Mouse (Mus musculus) liver, embryonic 13.5 days (tissue): Measurements from ENCODE around the gene Rcan1. TPM values are rescaled to one million over a fixed set of nuclear protein-coding genes. Genes with fewer than 3 reads are reported as not detected.
A peak's percentile ranks its signal among the peaks of the same experiment; 100 is the strongest.

Source experiments
- ATAC-seq: fragments of 200-750 bp; cut with Nextera tagmentation; 2 replicates; pipeline ENCODE4 v1.8.0; 2017; ENCODE audit warnings: low read depth, mild to moderate bottlenecking, moderate number of reproducible peaks, moderate library complexity
- DNase-seq: peaks from one replicate; pipeline ENCODE4 v3.0.0; 2022
- H3K27ac ChIP-seq: fragments of 300-500 bp; sonication (generic); 2 replicates; pipeline ENCODE4 v1.5.1; 2015; ENCODE audit warnings: moderate library complexity, mild to moderate bottlenecking, inconsistent platforms
- H3K27me3 ChIP-seq: fragments of 300-500 bp; sonication (generic); 2 replicates; pipeline ENCODE4 v1.6.1; 2015; ENCODE audit warnings: mild to moderate bottlenecking, inconsistent platforms
- H3K36me3 ChIP-seq: fragments of 300-500 bp; sonication (generic); 2 replicates; pipeline ENCODE4 v1.6.1; 2015; ENCODE audit warnings: mild to moderate bottlenecking, inconsistent platforms
- H3K4me1 ChIP-seq: fragments of 300-500 bp; sonication (generic); replicated peaks from 2 replicates; pipeline ENCODE4 v1.6.1; 2015; ENCODE audit warnings: inconsistent platforms
- H3K4me2 ChIP-seq: fragments of 300-500 bp; sonication (generic); 2 replicates; pipeline ENCODE4 v1.6.1; 2015; ENCODE audit warnings: inconsistent platforms, mild to moderate bottlenecking, moderate library complexity
- H3K4me3 ChIP-seq: fragments of 300-500 bp; sonication (generic); replicated peaks from 2 replicates; pipeline ENCODE4 v1.5.1; 2015; ENCODE audit warnings: mild to moderate bottlenecking, inconsistent platforms
- H3K9ac ChIP-seq: fragments of 300-500 bp; sonication (generic); 2 replicates; pipeline ENCODE4 v1.6.1; 2015; ENCODE audit warnings: mild to moderate bottlenecking, inconsistent platforms
- H3K9me3 ChIP-seq: fragments of 300-500 bp; sonication (generic); replicated peaks from 2 replicates; pipeline ENCODE4 v1.6.1; 2016; ENCODE audit warnings: inconsistent platforms
- WGBS: fragments of 180-500 bp; shearing (Covaris S2); methylation state at CpG from one replicate; pipeline ENCODE4 v1.1.7; 2015; ENCODE audit not compliant: insufficient replicate concordance; 5-methylcytosine and 5-hydroxymethylcytosine counted together
- polyA plus RNA-seq: library from polyadenylated mRNA; unstranded; fragments of >200 nt; fragmentation: Nextera tagmentation; extraction: Ambion mirVana; gene quantifications from 2 replicates; pipeline ENCODE4 v1.2.1, GENCODE M21; 2015

The Rcan1 gene
- polyA plus RNA-seq, 1 experiment from 2014 or later, result 9.4 TPM

- ATAC-seq (no peak), DNase-seq (no peak)
- Histone ChIP-seq H3K9me3 (no peaks in the 10 kb centered on the region), H3K4me2 (no peak overlapping the region), H3K4me1 (peaks cover 3% of the 10 kb centered on the region), H3K27ac (no peak overlapping the region), H3K36me3 (peaks cover 5% of the 10 kb centered on the region; the same call in 1 of the 2 replicates), H3K4me3 (no peak overlapping the region), H3K27me3 (no peaks in the 10 kb centered on the region), H3K9ac (no peak overlapping the region)
- 78% methylated on average over 17 of the region's 17 CpGs for WGBS
Observed at GRCm38 (mm10) chr16:92451516-92452072, 19.1 kb downstream of the Rcan1 start.

DNA sequence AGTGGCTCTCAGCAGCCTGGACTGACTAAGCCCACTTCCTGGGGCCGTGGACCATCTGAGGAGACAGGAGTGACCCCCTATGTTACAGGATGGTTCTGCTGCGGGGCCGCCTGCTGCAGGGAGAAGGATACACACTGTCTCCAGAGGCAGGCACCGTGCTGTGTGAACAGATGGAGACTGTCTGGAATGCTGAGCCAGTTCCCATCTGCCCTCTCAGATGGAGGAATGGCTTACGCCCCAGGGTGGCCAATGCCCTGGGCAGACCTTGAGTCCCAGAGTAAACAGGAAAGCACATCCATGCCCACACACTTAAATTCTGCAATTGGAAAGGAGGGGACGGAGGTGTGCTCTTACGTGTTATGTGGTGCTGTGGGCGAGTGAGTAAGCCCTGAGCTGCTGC, 20.3 kb downstream of the Rcan1 start:
- DNase-seq (no peak), ATAC-seq (no peak)
- Histone ChIP-seq H3K4me2 (no peak overlapping the region), H3K9ac (no peak overlapping the region), H3K4me1 (peaks cover 7% of the 10 kb centered on the region), H3K4me3 (no peak overlapping the region), H3K27ac (no peak overlapping the region), H3K27me3 (no peaks in the 10 kb centered on the region), H3K9me3 (no peaks in the 10 kb centered on the region), H3K36me3 (peaks cover 5% of the 10 kb centered on the region; the same call in 1 of the 2 replicates)
- WGBS, result 84% methylated on average over 8 of the region's 8 CpGs

DNA sequence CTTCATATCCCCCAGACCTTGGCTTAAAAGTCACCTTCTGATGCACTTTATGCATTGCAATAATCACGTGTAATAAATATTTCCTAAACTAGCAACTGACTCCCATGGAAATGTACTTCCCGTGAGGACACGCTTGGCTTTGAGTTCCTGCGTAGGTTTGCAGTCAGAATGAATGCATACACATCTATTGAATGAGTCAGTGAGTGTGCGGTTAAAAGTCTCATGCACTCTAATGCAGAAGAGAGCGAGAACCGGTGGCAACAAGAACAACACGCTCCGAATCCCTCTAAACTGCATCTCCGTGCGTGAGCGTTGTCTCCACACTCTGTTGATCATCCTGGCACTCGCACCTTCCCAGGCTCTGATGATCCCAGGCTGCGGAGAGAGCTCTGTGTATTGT, 21.6 kb downstream of the Rcan1 start:
- ATAC-seq (no peak), DNase-seq (no peak)
- H3K27me3 ChIP-seq, result no peaks in the 10 kb centered on the region
- 87% methylated on average over 14 of the region's 14 CpGs for WGBS
- no peaks in the 10 kb centered on the region for H3K9me3 ChIP-seq
- no peak overlapping the region for H3K4me3 ChIP-seq
- peaks cover 8% of the 10 kb centered on the region for H3K4me1 ChIP-seq
- no peak overlapping the region for H3K27ac ChIP-seq
- H3K4me2 ChIP-seq, result no peak overlapping the region
- H3K9ac ChIP-seq, result no peak overlapping the region
- H3K36me3 ChIP-seq, result no peaks in the 10 kb centered on the region; the same call in 1 of the 2 replicates

DNA sequence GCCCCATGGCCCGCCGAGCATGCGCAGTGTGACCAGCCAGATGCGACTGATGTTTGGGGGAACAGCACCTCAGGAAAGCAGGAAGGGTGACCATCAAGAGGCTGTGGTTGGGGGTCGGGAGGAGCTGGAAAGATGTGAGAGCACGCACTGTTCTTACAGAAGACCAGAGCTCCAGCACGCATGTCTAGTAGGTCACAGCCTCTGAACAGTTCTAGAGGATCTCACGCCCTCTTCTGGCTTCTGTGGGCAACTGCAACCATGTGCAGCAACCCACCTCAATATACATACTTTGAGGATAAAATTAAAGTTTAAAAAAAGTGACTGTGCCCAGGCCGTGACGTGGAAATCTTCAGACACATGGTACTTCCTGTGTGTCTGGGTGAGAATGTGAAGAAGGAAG, 25.3 kb downstream of the Rcan1 start:
- no peak overlapping the region for H3K27ac ChIP-seq
- 58% methylated on average over 10 of the region's 10 CpGs for WGBS
- DNase-seq, result no peak

DNA sequence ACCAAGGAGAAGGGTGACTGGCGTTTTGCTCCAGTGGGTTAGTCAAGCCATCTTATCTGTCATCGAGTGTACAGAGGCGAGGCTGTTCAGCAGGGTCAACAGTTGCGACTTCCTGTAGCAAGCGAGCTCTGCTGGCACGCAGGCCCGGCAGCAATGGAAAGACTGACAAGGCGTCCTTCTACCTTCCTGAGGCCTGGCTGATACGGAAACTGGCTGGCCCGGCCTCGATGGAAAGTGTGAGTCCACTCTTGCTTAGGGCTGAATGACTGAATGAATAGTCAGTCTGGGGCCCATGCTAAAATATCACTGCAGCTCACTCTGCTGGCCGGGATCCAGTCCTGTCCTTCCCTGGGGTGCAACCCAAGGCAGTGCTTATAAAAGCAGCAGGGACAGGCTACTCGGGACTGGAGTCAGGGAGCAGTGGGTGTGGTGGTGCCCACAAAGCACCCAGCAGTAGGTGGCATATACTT, 27.0 kb downstream of the Rcan1 start:
- no peaks in the 10 kb centered on the region for H3K36me3 ChIP-seq
- no peak overlapping the region for H3K4me2 ChIP-seq
- H3K27ac ChIP-seq, result no peak overlapping the region
- H3K27me3 ChIP-seq, result no peaks in the 10 kb centered on the region
- H3K9ac ChIP-seq, result no peak overlapping the region
- H3K9me3 ChIP-seq, result no peaks in the 10 kb centered on the region
- H3K4me3 ChIP-seq, result no peak overlapping the region
- ATAC-seq, result peak; percentile 25; the same call in 1 of the 2 replicates
- no peak for DNase-seq
- WGBS, result 15% methylated on average over 13 of the region's 13 CpGs
- H3K4me1 ChIP-seq, result peaks cover 20% of the 10 kb centered on the region

More for the DNA sequence above, 25.3 kb downstream of the Rcan1 start:
- no peaks in the 10 kb centered on the region for H3K27me3 ChIP-seq
- H3K4me1 ChIP-seq, result peaks cover 20% of the 10 kb centered on the region
- H3K4me3 ChIP-seq, result no peak overlapping the region
- no peaks in the 10 kb centered on the region for H3K9me3 ChIP-seq
- no peak overlapping the region for H3K4me2 ChIP-seq
- no peaks in the 10 kb centered on the region for H3K36me3 ChIP-seq
- no peak for ATAC-seq
- H3K9ac ChIP-seq, result no peak overlapping the region

DNA sequence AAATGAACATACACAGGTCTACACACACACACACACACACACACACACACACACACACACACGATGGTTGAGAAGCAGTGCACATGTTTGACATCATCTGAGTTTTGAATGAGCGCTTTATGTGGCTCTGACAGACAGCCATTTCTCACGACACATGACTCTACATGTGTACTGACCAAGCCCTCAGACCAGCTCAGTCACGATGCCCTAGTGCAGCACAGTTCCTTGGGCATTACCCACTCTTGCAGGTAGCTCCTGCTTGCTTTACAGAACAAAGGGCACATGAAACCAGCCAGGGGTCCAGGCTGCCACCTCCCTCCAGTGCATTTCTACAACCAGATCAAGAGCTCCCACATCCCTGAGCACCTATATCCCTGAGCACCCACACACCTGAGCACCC, 27.7 kb downstream of the Rcan1 start:
- Histone ChIP-seq H3K27ac (no peak overlapping the region), H3K9me3 (no peaks in the 10 kb centered on the region), H3K27me3 (no peaks in the 10 kb centered on the region), H3K4me3 (no peak overlapping the region), H3K9ac (no peak overlapping the region), H3K4me2 (no peak overlapping the region), H3K36me3 (no peaks in the 10 kb centered on the region), H3K4me1 (peaks cover 20% of the 10 kb centered on the region)
- WGBS, result 69% methylated on average over 4 of the region's 4 CpGs
- ATAC-seq, result no peak
- DNase-seq, result no peak

DNA sequence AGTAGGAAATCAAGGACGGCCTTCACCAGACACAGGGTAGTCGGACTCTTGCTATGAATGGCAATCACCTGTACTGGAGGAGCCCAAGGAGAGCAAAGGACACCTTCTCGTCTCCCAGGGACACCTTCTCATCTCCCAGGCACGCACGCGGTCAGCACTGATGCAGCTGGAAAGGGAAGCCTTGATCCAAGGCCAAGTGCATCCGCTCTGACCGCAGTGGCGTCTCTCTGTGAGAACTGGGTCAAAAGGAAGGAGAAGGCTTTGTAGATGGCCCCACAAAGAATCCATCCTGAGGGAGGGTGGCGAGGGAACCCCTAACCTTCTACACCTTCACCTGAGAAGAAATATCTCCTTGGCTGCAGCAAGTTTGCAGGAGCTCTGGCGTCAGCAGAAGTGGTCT, 28.5 kb downstream of the Rcan1 start:
- H3K9ac ChIP-seq, result no peak overlapping the region
- no peak overlapping the region for H3K27ac ChIP-seq
- WGBS, result 85% methylated on average over 11 of the region's 11 CpGs
- DNase-seq, result no peak
- H3K4me3 ChIP-seq, result no peak overlapping the region
- H3K4me2 ChIP-seq, result no peak overlapping the region
- no peaks in the 10 kb centered on the region for H3K27me3 ChIP-seq
- ATAC-seq, result no peak
- no peaks in the 10 kb centered on the region for H3K36me3 ChIP-seq
- H3K9me3 ChIP-seq, result no peaks in the 10 kb centered on the region
- H3K4me1 ChIP-seq, result peaks cover 20% of the 10 kb centered on the region

DNA sequence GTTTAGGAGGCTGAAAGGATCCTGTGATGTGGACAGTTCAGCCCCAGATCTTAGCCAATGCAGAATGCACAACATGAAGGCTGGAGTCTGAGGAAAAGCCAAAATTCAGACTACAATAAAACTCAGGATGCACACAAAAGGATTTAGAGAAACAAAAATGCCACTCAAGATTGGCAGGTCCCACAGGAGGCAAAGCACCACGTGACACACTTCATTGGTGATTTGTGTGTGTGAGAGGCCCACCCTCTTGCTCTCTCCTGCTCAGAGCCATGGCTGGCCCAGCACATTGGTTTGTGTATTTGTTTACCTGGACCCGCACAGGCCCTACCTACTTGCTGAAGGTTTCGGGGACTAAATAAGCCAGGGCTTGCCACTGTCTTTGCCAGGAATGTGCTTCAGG, 29.5 kb downstream of the Rcan1 start:
- ATAC-seq (no peak), DNase-seq (no peak)
- no peaks in the 10 kb centered on the region for H3K27me3 ChIP-seq
- H3K9ac ChIP-seq, result no peak overlapping the region
- H3K36me3 ChIP-seq, result no peaks in the 10 kb centered on the region
- H3K4me3 ChIP-seq, result no peak overlapping the region
- H3K9me3 ChIP-seq, result no peaks in the 10 kb centered on the region
- peaks cover 20% of the 10 kb centered on the region for H3K4me1 ChIP-seq
- no peak overlapping the region for H3K27ac ChIP-seq
- WGBS, result 63% methylated on average over 3 of the region's 3 CpGs
- H3K4me2 ChIP-seq, result no peak overlapping the region

- H3K4me2 ChIP-seq, result no peak overlapping the region
- no peak overlapping the region for H3K4me3 ChIP-seq
- ATAC-seq, result no peak
- H3K9ac ChIP-seq, result no peak overlapping the region
- H3K36me3 ChIP-seq, result no peaks in the 10 kb centered on the region
- no peaks in the 10 kb centered on the region for H3K9me3 ChIP-seq
- WGBS, result 48% methylated on average over 8 of the region's 8 CpGs
- peaks cover 15% of the 10 kb centered on the region for H3K4me1 ChIP-seq
- DNase-seq, result no peak
- H3K27me3 ChIP-seq, result no peaks in the 10 kb centered on the region
- H3K27ac ChIP-seq, result no peak overlapping the region
Observed at GRCm38 (mm10) chr16:92440229-92440628, 30.4 kb downstream of the Rcan1 start.

DNA sequence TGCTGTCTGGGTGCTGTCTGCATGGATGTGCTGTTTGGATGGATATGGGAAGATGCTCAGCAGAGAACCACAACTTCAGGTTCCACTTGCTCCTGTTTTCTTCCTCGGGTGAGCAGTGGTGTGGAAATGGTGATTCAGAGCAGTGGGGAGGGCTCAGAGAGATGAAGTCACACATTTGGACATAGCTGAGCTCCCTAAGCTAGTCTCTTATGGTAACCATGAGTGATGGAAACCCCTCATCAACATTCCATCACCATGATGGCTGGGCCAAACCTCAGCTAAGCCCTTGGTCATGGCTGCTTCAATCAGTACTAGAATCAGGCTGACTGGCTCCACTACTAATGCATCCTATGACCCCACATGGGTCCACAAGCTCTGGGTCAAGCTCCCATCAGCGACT, 30.9 kb downstream of the Rcan1 start:
- no peak overlapping the region for H3K4me3 ChIP-seq
- 59% methylated on average over 2 of the region's 2 CpGs for WGBS
- peaks cover 15% of the 10 kb centered on the region for H3K4me1 ChIP-seq
- H3K27ac ChIP-seq, result no peak overlapping the region
- H3K9ac ChIP-seq, result no peak overlapping the region
- no peaks in the 10 kb centered on the region for H3K9me3 ChIP-seq
- no peak overlapping the region for H3K4me2 ChIP-seq
- DNase-seq (no peak), ATAC-seq (no peak)
- H3K27me3 ChIP-seq, result no peaks in the 10 kb centered on the region
- no peaks in the 10 kb centered on the region for H3K36me3 ChIP-seq

DNA sequence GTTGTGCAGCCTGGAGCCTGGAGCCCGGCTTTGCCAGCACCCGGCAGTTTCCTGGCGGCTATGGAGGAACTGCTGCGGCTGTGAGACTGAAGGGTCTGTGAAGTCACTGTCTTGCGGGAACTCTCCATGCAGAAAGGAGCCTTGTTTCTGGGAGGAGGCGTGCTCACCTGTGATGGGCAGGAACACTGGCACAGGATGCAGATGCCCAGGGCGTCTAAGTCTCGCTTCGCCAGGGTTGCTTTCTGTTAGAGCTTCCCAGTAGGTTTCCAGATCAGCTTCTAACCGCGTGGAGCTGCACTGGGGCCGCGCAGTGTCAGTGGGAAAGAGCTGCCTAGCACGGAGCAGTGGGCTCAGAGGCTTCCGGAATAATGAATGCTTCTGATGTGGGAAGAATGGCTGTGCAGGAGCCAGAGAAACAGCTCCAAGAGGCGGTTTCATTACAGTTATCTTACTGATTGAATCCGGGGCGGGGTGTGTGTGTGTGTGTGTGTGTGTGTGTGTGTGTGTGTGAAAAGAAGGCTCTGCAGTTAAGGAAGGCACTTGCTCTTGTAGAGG, 35.2 kb downstream of the Rcan1 start:
- H3K9ac ChIP-seq, result no peak overlapping the region
- no peak for DNase-seq

GRCm38 (mm10) chr16:92433176-92433575, 37.5 kb downstream of the Rcan1 start:
- Histone ChIP-seq H3K27ac (no peak overlapping the region), H3K4me3 (no peak overlapping the region), H3K9me3 (no peaks in the 10 kb centered on the region), H3K4me2 (no peak overlapping the region), H3K4me1 (peaks cover 16% of the 10 kb centered on the region), H3K36me3 (no peaks in the 10 kb centered on the region), H3K27me3 (no peaks in the 10 kb centered on the region), H3K9ac (no peak overlapping the region)
- DNase-seq (no peak), ATAC-seq (no peak)
- WGBS, result 76% methylated on average over 3 of the region's 3 CpGs

More for the DNA sequence above, 35.2 kb downstream of the Rcan1 start:
- Histone ChIP-seq H3K9me3 (no peaks in the 10 kb centered on the region), H3K27ac (no peak overlapping the region), H3K36me3 (no peaks in the 10 kb centered on the region), H3K4me1 (peaks cover 7% of the 10 kb centered on the region; the same call in 1 of the 2 replicates), H3K27me3 (no peaks in the 10 kb centered on the region), H3K4me2 (no peak overlapping the region), H3K4me3 (no peak overlapping the region)
- 78% methylated on average over 18 of the region's 18 CpGs for WGBS
- ATAC-seq, result no peak
